Mouse (Mus musculus) bone marrow macrophage, adult 2 months (primary cell): ENCODE data around the gene Gramd1a.

ENCODE experiments used
- CTCF ChIP-seq: IDR thresholded peaks from 2 replicates; pipeline ENCODE4 v1.5.1; 2012; ENCODE audit warnings: low read depth, mild to moderate bottlenecking, low read length, moderate library complexity
- POLR2A ChIP-seq: IDR thresholded peaks from 2 replicates; pipeline ENCODE4 v1.6.1; 2012; ENCODE audit warnings: mild to moderate bottlenecking, low read depth, low read length, borderline replicate concordance

GRCm38 (mm10) chr7:31131866-31132265 is 23.8 kb downstream of the Gramd1a start:
- TF ChIP-seq CTCF = no peak
- TF ChIP-seq POLR2A = no peak
